Mouse (Mus musculus) testis, postnatal 10 days (tissue): ENCODE data around the gene C2cd3.
A peak's percentile ranks its signal among the peaks of the same experiment; 100 is the strongest.

ENCODE experiments used
- DNase-seq: peaks from one replicate; pipeline ENCODE4 v3.0.0; 2021; ENCODE audit warnings: low spot score

C2cd3 gene

DNA sequence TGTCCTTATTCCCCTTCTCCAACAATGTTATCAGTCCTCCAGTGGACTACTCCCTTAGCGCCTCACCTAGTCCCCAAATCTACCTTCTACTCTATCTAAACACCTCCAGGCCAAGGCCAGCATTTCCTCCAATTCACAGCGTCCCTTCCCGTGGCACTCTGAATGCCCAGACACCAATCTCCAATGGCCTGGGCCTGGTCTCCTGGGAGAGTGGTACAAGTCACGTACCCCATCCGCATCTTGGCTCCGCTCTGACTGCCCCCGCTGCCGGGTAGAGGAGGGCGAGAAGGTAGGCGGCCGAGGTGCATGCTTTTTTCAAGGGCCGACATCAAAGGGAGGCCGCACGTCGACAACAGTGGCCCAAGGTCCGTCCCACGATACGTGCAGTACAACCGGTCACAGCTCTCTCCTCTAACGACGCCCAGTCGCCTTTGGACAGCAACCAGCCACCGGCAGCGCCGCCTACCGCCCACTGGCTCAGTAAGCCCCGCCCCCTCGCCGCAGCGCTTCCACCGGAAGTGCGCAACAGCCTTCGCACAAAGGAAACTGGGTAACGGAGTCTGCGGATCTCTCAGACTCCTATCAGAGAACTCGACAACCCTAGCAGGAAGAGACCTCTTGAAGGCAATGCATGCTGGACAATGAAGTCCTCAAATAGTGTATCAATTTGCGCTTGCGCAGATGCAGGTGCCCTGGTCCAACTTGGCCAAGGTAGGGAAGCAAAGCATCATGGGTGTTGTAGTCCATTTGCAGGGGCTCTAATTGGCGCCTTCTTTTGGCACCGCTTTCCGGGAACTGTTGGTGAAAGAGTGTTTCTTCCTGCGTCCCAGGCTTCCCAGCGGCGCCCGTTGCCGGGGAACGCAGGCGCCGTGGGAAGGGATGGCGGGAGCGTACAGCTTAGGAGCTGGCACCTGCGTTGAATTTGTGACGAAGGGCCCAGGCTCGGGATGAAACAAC is at the start of gene C2cd3, which contains the start of gene Ppme1:
Gene C2cd3, plus strand, starts transcription at position 739 of the 957 bp plus-strand sequence.
Gene Ppme1, minus strand, starts transcription at position 813 of the 957 bp plus-strand sequence.
- peak; percentile 99 for DNase-seq

- no peak for DNase-seq
Measured at GRCm38 (mm10) chr7:100323721-100324120, 48.3 kb upstream of the C2cd3 start.

DNA sequence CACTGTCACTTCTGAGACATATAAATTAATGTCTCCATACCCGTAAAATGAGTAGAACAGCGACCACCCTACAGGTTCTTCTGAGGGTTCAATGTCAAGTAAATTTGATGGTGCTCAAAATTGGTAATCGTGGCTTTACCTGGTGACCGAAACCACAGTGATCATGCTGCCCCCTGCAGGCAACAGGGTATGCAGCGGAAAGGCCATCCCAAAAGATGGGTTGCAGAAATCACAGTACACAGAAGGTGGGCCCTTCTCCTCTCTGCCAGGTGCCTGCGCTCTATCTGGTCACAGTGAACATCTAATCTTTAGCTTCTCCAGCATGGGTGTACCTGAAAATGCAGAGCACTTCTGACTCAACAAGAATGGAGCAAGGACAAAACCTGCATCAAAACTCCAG is 46.6 kb upstream of the C2cd3 start:
- DNase-seq: peak; percentile 78

GRCm38 (mm10) chr7:100327514-100327913 is 44.5 kb upstream of the C2cd3 start:
- DNase-seq: no peak

DNA sequence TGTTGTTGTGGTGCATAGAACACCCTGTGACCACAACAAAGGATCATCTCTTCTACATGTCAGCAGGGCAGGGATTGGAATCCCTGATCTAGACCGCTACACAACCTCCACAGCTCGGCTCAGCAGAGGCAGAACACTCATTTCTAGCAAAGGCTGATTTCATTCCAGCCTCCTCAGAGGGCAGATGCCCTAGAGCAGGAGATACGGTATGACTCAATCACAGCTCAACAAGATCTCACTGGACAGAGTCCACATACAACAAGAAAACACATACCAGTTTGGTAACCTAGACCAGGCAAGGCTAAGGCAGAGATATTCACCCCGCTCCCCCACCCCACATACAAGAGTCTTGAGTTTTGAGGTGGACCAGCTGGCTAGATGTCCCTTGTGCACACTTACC is 43.4 kb upstream of the C2cd3 start:
- DNase-seq: no peak

DNA sequence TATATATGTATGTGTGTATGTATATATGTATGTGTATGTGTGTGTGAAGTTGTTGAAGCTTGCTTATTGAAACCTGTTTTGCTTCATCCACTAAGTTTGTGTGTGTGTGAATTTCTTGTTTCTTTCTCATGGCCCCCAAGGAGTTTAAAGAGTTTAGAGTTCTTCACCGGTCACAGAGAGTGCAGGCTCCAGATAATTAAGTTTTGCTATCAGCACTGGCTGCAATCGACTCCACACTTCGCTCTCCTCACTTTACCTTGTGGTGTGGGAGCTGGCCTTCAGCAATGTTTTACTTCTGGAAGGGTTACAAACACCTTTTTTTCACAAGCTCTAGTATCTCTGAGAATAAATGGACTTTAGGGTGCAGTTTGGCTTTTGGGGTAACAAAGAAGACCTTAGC is 40.8 kb upstream of the C2cd3 start:
- no peak for DNase-seq

GRCm38 (mm10) chr7:100335921-100336320 is 36.1 kb upstream of the C2cd3 start:
- DNase-seq: no peak

DNA sequence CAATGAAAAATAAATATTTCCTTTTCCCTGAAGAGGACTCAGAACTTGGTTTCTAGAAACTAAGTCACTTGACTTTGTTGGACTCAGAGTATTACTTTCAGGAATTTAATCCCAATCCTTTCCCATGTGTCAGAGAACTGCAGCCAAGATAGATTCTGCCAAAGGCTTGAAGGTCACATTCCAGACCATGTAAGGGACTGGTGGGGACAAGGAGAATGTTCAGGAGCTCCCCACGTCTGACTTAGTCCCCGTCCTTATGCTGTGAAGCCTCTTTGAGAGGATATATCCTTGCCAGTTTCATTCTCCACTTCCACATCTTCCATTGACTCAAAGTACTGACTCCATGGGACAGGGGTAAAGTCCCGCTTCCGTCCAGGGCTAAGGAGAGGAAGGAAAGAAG is 17.0 kb upstream of the C2cd3 start:
- no peak for DNase-seq

DNA sequence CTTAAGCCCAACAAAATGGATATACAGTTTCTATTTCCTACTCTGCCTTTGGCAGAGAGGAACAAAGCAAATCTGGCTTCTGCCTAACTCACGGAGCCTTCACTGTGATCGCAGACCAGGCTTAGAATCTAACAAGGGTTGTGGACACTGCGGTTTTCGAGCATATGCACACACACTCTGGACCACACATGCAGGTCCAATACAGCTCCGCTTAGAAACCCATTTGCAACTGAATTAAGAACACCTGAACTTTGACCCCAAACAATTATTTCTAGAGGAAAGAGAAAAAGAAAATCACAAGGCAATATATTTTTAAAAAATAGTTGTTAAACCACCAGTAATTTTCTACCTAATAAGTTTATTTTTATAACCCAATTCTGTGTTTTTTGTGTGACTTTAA is 15.7 kb upstream of the C2cd3 start:
- DNase-seq: no peak

DNA sequence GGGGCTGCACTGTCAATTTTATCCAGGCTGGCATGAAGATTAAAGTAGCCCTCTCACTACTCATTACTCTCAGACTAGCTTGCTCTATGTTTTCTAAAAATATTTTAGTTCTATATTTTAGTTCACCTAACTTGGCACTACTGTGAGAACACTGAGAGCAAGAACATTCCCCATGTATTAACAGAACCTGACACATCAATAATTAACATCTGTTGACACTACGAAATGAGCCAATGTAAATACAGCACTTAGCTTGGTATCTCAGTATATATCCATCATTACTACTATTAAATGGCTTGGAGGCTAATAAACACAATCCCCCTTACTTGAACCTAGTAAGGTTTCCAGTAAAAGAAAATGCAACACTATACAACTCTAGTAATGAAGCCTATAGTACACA is 15.3 kb upstream of the C2cd3 start:
- no peak for DNase-seq

DNA sequence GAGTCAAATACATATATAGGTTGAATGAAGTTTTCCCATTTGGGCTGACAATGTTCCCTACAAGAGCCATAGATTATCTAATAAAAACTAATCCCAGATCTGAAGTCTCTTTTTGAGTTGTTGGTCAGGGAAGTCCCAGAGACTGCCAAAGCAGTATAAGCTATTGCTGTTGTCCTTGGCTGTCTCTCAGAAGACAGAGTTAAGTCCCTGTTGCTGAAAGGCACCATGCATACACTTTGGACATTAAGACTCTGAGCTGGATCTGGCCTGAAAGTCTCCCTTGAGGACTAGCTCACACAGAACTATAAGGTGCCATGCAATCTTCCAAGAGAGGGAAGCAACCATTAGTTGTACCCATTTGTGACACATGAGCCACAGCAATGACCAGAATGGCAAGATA is 14.2 kb upstream of the C2cd3 start:
- no peak for DNase-seq

- no peak for DNase-seq
Measured at GRCm38 (mm10) chr7:100363162-100363561, 8.9 kb upstream of the C2cd3 start.

- no peak for DNase-seq
Measured at GRCm38 (mm10) chr7:100364888-100365287, 7.1 kb upstream of the C2cd3 start.

- DNase-seq: no peak
Measured at GRCm38 (mm10) chr7:100372452-100372980, 483 bp downstream of the C2cd3 start.

- DNase-seq: no peak
Measured at GRCm38 (mm10) chr7:100378257-100378656, 6.2 kb downstream of the C2cd3 start.

DNA sequence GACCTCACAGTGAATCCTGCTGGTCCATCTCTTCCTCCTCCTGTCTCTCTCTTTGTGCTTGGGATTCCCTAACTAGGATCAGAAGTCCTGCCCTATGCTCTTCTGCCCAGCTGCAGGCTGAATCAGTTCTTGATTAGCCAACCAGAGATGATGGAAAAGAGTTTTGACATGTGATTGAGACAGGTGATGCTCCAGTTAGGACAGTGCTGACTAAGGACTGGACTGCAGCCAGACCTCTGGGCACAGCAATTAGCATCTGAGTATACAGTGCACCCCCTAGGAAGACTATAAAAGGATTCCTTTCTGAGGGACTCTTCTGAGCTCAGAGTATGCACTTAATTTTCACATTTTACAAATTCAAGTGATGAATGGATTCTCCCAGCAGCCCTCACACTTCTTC is 9.1 kb downstream of the C2cd3 start:
- no peak for DNase-seq

- DNase-seq: no peak
Measured at GRCm38 (mm10) chr7:100383207-100383606, 11.2 kb downstream of the C2cd3 start.

- no peak for DNase-seq
Measured at GRCm38 (mm10) chr7:100388174-100388573, 16.1 kb downstream of the C2cd3 start.

DNA sequence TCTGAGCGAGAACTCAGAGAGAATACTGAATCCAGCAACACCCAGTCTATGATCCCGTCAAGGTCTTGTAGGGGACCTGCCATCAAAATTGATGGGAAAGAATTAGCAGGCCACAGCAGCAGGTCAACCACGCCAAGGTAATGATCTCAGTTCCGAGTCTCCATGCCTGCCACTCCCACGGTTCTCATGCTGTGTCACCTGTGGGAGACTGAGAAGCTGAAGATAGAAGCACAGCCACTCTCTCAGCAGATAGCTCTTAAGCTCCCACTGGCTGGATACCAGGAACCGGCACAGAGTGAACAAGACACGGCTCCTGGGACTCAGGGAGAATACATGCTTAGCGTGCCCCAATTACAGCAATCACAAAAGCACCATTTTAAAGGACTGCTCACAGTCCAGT is 18.1 kb downstream of the C2cd3 start:
- peak; percentile 46 for DNase-seq

DNA sequence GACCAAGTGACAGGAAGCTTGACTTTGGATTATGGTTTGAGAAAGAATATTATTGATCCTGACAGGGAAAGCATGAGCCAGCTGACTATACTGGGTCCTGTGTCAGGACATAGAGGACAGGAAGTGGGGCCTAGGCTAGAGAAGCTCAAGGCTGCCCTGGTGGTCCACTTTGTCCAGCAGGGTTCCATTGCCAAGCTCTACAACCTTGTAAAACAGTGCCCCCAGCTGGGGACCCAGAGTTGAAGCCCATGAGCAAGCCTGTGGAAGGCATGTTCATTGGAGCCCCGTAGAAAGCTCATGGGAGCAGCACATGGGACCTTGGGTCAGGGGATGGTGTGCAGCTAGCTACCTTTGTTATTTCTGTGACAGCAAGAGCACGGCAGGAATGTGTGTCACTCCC is 20.2 kb downstream of the C2cd3 start:
- DNase-seq: peak; percentile 64

DNA sequence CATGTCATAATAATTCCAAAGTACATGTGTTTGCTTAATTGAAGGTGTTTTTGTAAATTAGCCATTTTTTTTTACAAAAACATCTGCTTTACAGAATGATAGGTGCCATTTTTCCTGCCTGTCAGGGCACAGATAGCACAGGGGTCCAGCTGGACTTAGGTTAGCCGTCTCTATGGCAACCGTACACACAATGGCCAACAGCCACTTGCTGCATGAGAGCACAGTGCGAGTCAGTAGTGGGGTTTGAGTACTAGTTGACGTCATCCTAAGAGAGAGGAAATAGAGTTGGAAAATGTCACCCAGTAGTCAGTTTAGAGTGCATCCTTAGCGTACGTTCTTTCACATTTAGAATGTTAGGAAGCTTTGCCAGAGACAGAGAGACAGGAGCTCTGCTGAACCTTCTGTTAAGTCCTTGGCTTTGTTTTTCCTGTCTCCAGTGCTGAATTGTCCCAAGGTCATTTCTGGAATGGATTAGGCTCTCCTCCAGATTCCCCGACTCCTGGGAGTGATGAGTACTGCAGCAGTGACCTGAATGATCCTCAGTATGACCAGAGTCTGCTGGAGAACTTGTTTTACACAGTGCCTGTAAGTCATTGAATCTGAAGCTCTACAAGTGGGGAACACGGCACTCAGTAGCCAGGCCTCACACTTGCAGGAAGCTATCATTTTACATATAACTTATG is 27.3 kb downstream of the C2cd3 start:
- no peak for DNase-seq

DNA sequence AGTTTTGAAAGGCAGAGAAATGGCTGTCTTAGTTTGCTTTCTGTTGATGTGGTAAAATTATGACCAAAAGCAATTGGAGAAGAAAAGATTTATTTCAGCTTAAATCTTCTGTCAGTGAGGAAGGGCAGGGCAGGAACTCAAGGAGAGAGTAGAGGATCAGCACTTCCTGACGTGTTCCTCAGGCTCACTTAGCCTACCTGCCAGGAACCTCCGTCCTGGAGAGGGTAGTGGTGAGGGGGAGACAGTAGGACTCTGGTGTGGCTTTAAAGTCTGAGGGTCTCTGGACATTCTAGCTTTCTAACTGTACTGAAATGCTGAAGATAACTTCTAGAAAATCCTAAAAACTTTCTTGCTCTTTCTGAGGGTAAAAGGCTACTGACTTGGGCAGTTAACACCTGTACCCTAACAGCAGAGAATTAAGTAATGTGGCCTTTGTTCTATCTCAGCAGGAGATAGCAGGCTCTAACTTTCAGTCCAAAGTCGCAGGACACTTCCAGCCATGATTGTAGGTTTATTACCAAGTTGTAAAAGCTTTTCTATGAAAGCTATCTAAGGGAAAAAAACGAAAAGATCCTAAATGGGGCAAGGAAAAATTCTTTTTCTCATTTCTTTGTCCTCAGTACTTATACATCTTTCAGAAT is 29.0 kb downstream of the C2cd3 start:
- DNase-seq: no peak
